Mouse (Mus musculus): ENCODE results near the gene Gm20388. TPM values are rescaled to one million over a fixed set of nuclear protein-coding genes. Genes with fewer than 3 reads are reported as not detected.

Gm20388 gene
- total RNA-seq, 2 experiments from 2014 or later: 2.4 to 2.6 TPM

- no peak overlapping the region for H3K27ac ChIP-seq
- no peak for TF ChIP-seq CTCF (IDR thresholded peaks at IDR 0.05)
- DNase-seq (ENCODE audit: extremely low spot score in 1 of 2, low spot score in 2 of 2): no peak
- no peak overlapping the region for H3K4me3 ChIP-seq
- intact Hi-C loops (cut with DNase I): no loop called here
Observed at GRCm38 (mm10) chr8:122215630-122216029, 2305.0 kb downstream of the Gm20388 start.

DNA sequence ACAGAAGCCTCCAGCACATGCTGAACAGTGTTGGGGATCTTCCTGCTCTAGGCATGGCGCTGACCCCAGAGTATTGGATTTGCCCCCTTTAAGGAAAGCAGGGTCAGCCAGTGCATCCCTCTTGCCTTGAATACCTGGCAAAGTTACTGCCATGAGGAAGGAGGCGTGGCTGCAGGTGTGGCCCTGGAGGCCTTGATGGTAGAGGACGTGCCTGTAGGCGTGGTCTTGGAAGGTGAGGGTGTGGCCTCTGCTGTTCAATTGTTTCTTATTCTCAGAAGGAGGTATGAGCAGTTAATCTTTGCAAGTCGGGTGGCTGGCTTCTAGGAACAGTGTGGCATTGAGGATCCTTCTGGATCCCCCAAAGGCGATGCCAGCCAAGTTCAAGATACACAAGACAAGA, 2305.8 kb downstream of the Gm20388 start:
- no peak for TF ChIP-seq CTCF (IDR thresholded peaks at IDR 0.05)
- intact Hi-C loops (cut with DNase I): no loop called here
- Histone ChIP-seq H3K4me3 (no peak overlapping the region), H3K27ac (no peak overlapping the region)
- DNase-seq (ENCODE audit: extremely low spot score in 1 of 2, low spot score in 2 of 2): no peak

- no peak for DNase-seq (ENCODE audit: extremely low spot score in 1 of 2, low spot score in 2 of 2)
- intact Hi-C loops (cut with DNase I): no loop called here
- no peak overlapping the region for H3K27ac ChIP-seq
- no peak; the same call in 1 of the 2 replicates for TF ChIP-seq CTCF (IDR thresholded peaks at IDR 0.05)
- no peak overlapping the region for H3K4me3 ChIP-seq
Observed at GRCm38 (mm10) chr8:122217456-122218177, 2307.0 kb downstream of the Gm20388 start.

- intact Hi-C loops (cut with DNase I): no loop called here
- Histone ChIP-seq H3K4me3 (no peak overlapping the region), H3K27ac (peak overlapping the region; percentile 32)
- DNase-seq (ENCODE audit: extremely low spot score in 1 of 2, low spot score in 2 of 2): peak in 1 of 2 experiments; percentile 27
- TF ChIP-seq CTCF (IDR thresholded peaks at IDR 0.05): no peak
Observed at GRCm38 (mm10) chr8:122223976-122224649, 2313.5 kb downstream of the Gm20388 start.

DNA sequence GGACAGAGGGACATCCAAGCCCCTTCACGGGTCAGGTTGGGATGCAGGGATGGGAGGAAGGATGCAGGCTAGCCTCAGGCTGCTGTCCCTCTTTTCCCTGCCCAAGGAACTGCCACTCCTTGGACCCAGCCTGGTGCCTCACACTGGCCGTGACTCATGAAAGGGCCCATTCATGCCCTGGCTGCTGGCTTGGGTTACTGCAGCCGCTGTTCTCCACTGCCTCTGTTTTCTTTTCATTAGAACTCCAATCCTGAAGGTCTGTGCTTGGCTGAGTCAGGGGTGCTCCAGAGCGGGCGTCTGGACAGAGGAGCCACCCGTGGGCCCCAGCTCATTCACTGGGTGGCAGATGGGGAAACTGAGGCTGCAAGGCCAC, 2314.0 kb downstream of the Gm20388 start:
- TF ChIP-seq CTCF (IDR thresholded peaks at IDR 0.05): peak; percentile 50
- no peak overlapping the region for H3K4me3 ChIP-seq
- intact Hi-C loops (cut with DNase I): no loop called here
- peak overlapping the region; percentile 32 for H3K27ac ChIP-seq
- DNase-seq (ENCODE audit: extremely low spot score in 1 of 2, low spot score in 2 of 2): peak in 1 of 2 experiments; percentile 35

DNA sequence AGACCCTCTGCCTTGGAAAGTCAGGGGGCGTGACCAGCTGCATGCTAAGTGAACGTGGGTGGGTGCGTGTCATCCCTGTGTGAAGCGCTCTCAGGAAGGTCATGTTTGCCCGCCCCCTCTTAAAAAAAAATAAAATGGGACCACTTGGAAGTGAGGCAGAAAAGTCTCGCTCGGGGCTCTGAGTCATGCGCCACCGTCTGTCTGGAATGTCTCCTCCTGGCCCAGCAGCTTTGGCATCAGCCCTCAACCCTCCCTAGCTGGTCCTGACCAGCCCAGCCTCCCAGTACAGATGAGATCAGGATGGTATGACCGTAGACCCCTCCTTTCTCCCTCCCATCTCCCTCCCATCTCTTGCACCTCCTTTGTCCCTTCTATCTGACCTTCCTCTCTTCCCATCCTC, 2314.8 kb downstream of the Gm20388 start:
- no peak for DNase-seq (ENCODE audit: extremely low spot score in 1 of 2, low spot score in 2 of 2)
- no peak for TF ChIP-seq CTCF (IDR thresholded peaks at IDR 0.05)
- Histone ChIP-seq H3K4me3 (no peak overlapping the region), H3K27ac (no peak overlapping the region; the same call in 1 of the 2 replicates)
- intact Hi-C loops (cut with DNase I): no loop called here

DNA sequence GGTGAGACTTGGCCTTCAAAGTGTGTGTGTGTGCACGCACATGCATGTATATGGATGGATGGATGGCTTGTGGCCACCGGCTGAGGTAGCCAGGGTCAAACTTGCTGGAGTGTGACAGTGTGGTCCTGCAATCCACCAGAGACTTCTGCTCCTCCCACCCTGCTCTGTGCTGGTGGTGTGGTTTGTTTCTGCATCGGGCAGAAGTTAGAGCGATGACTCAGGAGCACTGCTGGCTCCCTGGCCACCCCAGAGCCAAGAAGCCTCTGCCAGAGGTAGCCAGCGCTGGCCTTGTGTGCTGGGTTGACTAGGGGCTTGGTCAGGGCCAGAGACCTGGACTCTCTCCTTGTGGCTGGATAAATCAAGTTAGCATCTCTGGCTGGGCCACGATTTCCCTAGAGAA, 2316.7 kb downstream of the Gm20388 start:
- Histone ChIP-seq H3K4me3 (no peak overlapping the region), H3K27ac (no peak overlapping the region)
- intact Hi-C loops (cut with DNase I): no loop called here
- TF ChIP-seq CTCF (IDR thresholded peaks at IDR 0.05): no peak
- DNase-seq (ENCODE audit: extremely low spot score in 1 of 2, low spot score in 2 of 2): no peak

GRCm38 (mm10) chr8:122228792-122229575, 2318.3 kb downstream of the Gm20388 start:
- Histone ChIP-seq H3K4me3 (no peak overlapping the region), H3K27ac (no peak overlapping the region)
- TF ChIP-seq CTCF (IDR thresholded peaks at IDR 0.05): no peak
- DNase-seq (ENCODE audit: extremely low spot score in 1 of 2, low spot score in 2 of 2): no peak
- intact Hi-C loops (cut with DNase I): no loop called here

DNA sequence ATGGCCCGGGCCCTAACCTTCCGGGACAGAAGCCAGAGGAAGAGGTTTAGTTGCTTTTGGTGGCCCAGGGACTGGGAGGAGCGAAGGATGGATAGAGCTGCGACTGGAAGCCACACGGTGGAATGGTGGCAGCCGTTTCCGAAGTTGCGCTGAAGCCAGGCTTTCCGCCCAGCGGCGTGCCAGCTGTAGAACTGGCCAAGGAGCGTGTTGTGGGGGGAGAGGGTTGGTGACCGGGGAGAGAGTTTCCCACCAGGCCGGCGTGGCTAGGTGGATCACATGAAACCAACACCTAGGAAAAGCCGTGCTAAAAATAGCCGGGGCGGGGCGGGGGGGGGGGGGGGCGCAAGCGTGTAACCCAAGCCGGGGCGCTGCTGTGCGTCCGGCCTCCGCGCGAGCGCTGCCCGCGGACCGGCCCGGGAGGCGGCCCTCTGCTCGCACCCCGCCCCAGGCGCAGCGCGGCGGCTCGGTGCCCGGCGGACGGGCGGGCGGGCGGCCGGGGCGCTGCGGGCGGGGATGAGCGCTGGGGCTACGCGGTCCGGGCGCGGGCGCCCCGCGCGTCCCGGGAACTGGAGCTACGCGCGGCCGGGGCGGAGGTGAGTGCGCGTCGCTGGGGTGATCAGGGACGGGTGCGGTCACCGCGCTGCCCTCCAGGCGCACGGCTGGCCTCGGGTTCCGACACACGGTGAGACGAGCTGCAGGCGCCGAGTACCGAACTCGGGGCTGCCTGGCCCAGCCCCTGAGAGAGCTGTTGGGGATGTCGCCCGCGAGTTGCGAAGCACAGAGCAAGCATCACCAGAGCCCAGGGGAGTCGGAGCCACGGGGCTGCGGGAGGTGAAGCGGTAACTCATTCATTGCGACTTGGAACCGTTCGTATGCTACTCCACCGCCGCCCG, 2319.4 kb downstream of the Gm20388 start:
- no peak for TF ChIP-seq CTCF (IDR thresholded peaks at IDR 0.05)

DNA sequence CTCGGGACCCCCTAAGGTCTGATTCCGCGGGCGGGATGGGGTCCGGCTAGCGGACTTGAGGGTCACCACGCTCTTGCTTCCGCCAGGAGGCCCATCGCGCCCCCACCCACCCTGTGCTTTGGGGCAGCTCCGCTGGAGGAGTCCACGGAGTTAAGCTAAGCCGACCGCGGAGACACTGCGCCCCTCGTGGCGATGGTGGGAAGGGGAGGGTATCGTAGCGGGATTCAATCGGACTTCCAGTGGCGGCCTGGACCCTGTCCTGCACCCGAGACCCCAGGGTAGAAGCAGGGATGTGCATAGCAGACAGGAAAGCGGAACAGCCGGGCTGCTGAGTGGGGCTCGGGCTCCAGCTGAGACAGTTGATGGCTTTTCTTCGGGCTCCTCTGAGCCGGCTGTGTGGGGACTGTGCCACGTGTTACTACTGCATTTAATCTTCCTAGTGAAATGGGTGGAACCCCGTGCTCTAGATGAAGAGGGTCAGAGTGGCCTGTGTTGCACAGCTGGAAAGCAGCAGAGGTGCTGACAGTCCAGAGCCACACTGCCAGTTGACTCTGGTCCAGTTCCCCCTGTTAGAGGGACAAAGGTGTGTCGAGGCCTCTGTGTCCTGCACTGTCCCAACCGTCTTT, 2320.2 kb downstream of the Gm20388 start:
- intact Hi-C loops (cut with DNase I): loop anchor here (2.0 kb wide), 3 partner anchors 40 to 252 kb away; no protein-coding TSS in a partner anchor
- TF ChIP-seq CTCF (IDR thresholded peaks at IDR 0.05): peak; percentile 87
- H3K4me3 ChIP-seq: peak overlapping the region; percentile 61
- peak overlapping the region; percentile 73 for H3K27ac ChIP-seq
- DNase-seq (ENCODE audit: extremely low spot score in 1 of 2, low spot score in 2 of 2): peak; percentile 75 to 83

More for the DNA sequence above, 2319.4 kb downstream of the Gm20388 start:
- peak overlapping the region; percentile 73 for H3K27ac ChIP-seq
- DNase-seq (ENCODE audit: extremely low spot score in 1 of 2, low spot score in 2 of 2): peak; percentile 25 to 31
- intact Hi-C loops (cut with DNase I): loop anchor here (2.0 kb wide), 3 partner anchors 39 to 251 kb away; no protein-coding TSS in a partner anchor
- H3K4me3 ChIP-seq: peak overlapping the region; percentile 61

DNA sequence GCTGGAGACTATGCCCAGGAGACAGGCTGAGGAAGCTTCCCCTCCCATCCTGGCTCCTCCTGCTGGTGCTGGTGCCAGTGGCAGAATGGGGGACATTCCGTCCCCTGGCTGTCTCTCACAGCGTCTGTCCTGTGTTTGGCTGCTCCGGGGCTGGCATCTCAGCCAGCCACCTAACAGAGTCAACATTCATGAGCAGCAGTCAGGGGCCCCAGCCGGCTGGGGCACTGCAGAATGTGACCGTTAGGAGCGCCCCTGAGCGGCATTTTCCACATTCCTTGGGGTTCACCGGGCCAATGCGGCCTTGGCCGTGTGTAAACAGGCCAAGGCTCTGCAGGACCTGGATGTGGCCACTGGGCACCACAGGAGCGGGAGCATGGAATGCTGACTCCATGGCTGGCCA, 2323.4 kb downstream of the Gm20388 start:
- TF ChIP-seq CTCF (IDR thresholded peaks at IDR 0.05): peak; percentile 38
- no peak overlapping the region for H3K4me3 ChIP-seq
- no peak for DNase-seq (ENCODE audit: extremely low spot score in 1 of 2, low spot score in 2 of 2)
- H3K27ac ChIP-seq: no peak overlapping the region
- intact Hi-C loops (cut with DNase I): no loop called here
